In the genomic region with DNA sequence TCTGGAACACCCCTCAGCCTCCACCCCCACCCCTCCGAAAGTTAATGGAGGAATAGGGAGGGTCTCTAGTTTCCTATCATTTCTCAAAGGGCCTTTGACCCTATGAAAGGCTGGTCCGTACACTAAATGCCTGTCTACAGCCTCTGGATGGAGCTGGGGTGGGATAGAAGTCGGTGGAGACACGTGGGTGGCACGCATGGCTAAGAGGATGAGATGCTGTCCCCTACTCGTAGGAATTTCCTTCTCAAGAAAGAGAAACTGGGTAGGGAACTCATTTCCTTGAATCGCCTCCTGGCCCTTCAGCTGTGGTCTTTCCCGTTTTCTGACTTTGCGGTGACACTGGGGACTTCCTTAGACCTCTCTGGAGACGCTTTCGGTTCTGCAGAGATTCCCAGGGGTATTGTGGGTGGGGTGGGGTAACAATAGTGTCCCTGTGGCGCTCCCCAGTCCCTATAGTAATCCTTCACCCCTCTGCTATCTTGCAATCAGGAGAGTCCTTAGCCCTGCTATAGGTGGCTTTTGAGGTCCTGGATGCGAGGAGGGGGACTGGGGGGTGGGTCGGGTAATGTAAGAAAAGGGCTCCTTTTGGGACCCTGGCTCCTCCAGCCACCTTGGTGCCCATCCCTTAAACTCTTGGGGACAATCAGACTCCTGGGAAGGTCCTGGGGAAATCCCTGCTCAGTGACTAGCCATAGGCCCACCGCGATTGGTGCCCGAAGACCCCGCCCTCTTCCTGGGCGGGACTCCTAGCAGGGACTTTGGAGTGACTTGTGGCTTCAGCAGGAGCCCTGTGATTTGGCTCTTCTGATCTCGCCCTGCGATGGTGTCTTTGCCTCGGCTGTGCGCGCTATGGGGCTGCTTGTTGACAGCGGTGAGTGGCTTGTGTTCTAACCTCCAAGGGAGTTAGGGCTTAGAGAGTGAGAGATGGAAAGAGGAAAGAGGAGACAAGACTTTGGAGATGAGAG, we compare ENCODE assay signal across 9 mouse cellular contexts. TPM values are rescaled to one million over a fixed set of nuclear protein-coding genes. Genes with fewer than 3 reads are reported as not detected.
DNase-seq lines count a peak whose midpoint lies in the region; ATAC-seq lines count a peak whose summit lies in the region.
"Had no signal": no experiment of that assay in that cellular context is flagged by ENCODE, and none has a peak within 500 bp of the region (broad histone marks: within the 10 kb centered on the region; RNA-seq: fewer than 3 reads in every experiment).

Gene Cd40, plus strand, starts transcription at position 740 of the 965 bp plus-strand sequence.

- H3K27me3 ChIP-seq in forebrain, embryonic 16.5 days (replicated peaks; ENCODE audit: control insufficient read depth, insufficient read depth, low read length), result peaks cover 3% of the 10 kb centered on the region; the same call in 1 of the 2 replicates
- peaks cover 24% of the 10 kb centered on the region for H3K27me3 ChIP-seq in hindbrain, embryonic 10.5 days (ENCODE audit: insufficient read depth, poor library complexity, severe bottlenecking)
- no peaks in the 10 kb centered on the region for H3K27me3 ChIP-seq in limb, embryonic 11.5 days (ENCODE audit: control insufficient read depth, insufficient read depth, low read length)
- H3K27me3 ChIP-seq in midbrain, embryonic 10.5 days (ENCODE audit: low read depth, poor library complexity, severe bottlenecking), result peaks cover 36% of the 10 kb centered on the region

- WGBS in forebrain, embryonic 16.5 days, result 11% methylated on average over 25 of the region's 25 CpGs
- 13% methylated on average over 25 of the region's 25 CpGs for WGBS in hindbrain, embryonic 10.5 days
- WGBS in limb, embryonic 11.5 days, result 16% methylated on average over 25 of the region's 25 CpGs
- WGBS in midbrain, embryonic 10.5 days, result 12% methylated on average over 25 of the region's 25 CpGs

- peak within 1 kb of the TSS; percentile 4; the same call in 1 of the 2 replicates for H3K4me2 ChIP-seq in forebrain, embryonic 16.5 days (ENCODE audit: low read length)
- H3K4me2 ChIP-seq in limb, embryonic 11.5 days (ENCODE audit: low read depth, severe bottlenecking), result peak within 1 kb of the TSS; percentile 57

- no peak within 1 kb of the TSS for H3K27ac ChIP-seq in forebrain, embryonic 16.5 days (ENCODE audit: low read length)
- H3K27ac ChIP-seq in hindbrain, embryonic 10.5 days, result peak within 1 kb of the TSS; percentile 81
- no peak within 1 kb of the TSS for H3K27ac ChIP-seq in limb, embryonic 11.5 days (replicated peaks; ENCODE audit: low read depth, low read length)
- peak within 1 kb of the TSS; percentile 76 for H3K27ac ChIP-seq in midbrain, embryonic 10.5 days (replicated peaks)

- no peak within 1 kb of the TSS for H3K9ac ChIP-seq in forebrain, embryonic 16.5 days (replicated peaks; ENCODE audit: low read depth, low read length)
- peak within 1 kb of the TSS; percentile 47 for H3K9ac ChIP-seq in limb, embryonic 11.5 days (ENCODE audit: low read length)

- H3K9me3 ChIP-seq in forebrain, embryonic 16.5 days (ENCODE audit: control insufficient read depth, low read length), result no peaks in the 10 kb centered on the region
- peaks cover 7% of the 10 kb centered on the region; the same call in 1 of the 2 replicates for H3K9me3 ChIP-seq in hindbrain, embryonic 10.5 days
- H3K9me3 ChIP-seq in limb, embryonic 11.5 days (ENCODE audit: control insufficient read depth, low read length), result no peaks in the 10 kb centered on the region
- H3K9me3 ChIP-seq in midbrain, embryonic 10.5 days (replicated peaks), result no peaks in the 10 kb centered on the region

- H3K4me3 ChIP-seq in forebrain, embryonic 16.5 days (replicated peaks; ENCODE audit: low read length), result no peak within 1 kb of the TSS
- peak within 1 kb of the TSS; percentile 49 for H3K4me3 ChIP-seq in hindbrain, embryonic 10.5 days
- peak within 1 kb of the TSS; percentile 31 for H3K4me3 ChIP-seq in limb, embryonic 11.5 days (ENCODE audit: low read depth, low read length)
- H3K4me3 ChIP-seq in midbrain, embryonic 10.5 days, result peak within 1 kb of the TSS; percentile 51

- DNase-seq in testis, postnatal 10 days (ENCODE audit: low spot score), result peak; percentile 58
- no peak for DNase-seq in testis, postnatal 14 days (ENCODE audit: low spot score)
- DNase-seq in hindbrain, embryonic 10.5 days (ENCODE audit: low spot score), result peak; percentile 74
- DNase-seq in limb, embryonic 11.5 days (ENCODE audit: low spot score), result peak; percentile 77
- DNase-seq in midbrain, embryonic 10.5 days (ENCODE audit: low spot score), result peak; percentile 81
- peak; percentile 55 to 77 for DNase-seq in spleen, postnatal 4 days (ENCODE audit: low spot score in 2 of 2)
- DNase-seq in frontal cortex, postnatal 10 days (ENCODE audit: low spot score in 2 of 2), result no peak

- no peak for ATAC-seq in forebrain, embryonic 16.5 days
- ATAC-seq in limb, embryonic 11.5 days (ENCODE audit: insufficient number of reproducible peaks, low FRiP score, low TSS enrichment, low read depth), result peak; percentile 80

- peaks cover 3% of the 10 kb centered on the region; the same call in 1 of the 2 replicates for H3K4me1 ChIP-seq in forebrain, embryonic 16.5 days (replicated peaks; ENCODE audit: control insufficient read depth, insufficient read depth, low read length)
- peaks cover 45% of the 10 kb centered on the region for H3K4me1 ChIP-seq in hindbrain, embryonic 10.5 days (replicated peaks)
- H3K4me1 ChIP-seq in limb, embryonic 11.5 days (ENCODE audit: control insufficient read depth, insufficient read depth, low read length), result peaks cover 3% of the 10 kb centered on the region
- H3K4me1 ChIP-seq in midbrain, embryonic 10.5 days, result peaks cover 45% of the 10 kb centered on the region

- no peaks in the 10 kb centered on the region for H3K36me3 ChIP-seq in forebrain, embryonic 16.5 days (ENCODE audit: control insufficient read depth, insufficient read depth)
- no peaks in the 10 kb centered on the region for H3K36me3 ChIP-seq in hindbrain, embryonic 10.5 days
- no peaks in the 10 kb centered on the region for H3K36me3 ChIP-seq in limb, embryonic 11.5 days (ENCODE audit: control insufficient read depth, insufficient read depth, low read length)
- H3K36me3 ChIP-seq in midbrain, embryonic 10.5 days, result no peaks in the 10 kb centered on the region
- H3K36me3 ChIP-seq: G1E had no signal

RNA-seq across cellular contexts. Expression of gene Cd40, which starts in this region (rescaled TPM):
- polyA plus RNA-seq in forebrain, embryonic 16.5 days (2015; fragmentation: Nextera tagmentation; extraction: Ambion mirVana), result 5.0 and 6.2 TPM in 2 replicates
- polyA plus RNA-seq in hindbrain, embryonic 10.5 days (2016; fragmentation: Nextera tagmentation; extraction: Ambion mirVana), result 7.2 and 8.1 TPM in 2 replicates
- polyA plus RNA-seq in limb, embryonic 11.5 days (2014; fragmentation: Nextera tagmentation; extraction: Ambion mirVana), result 9.1 and 11.1 TPM in 2 replicates
- 6.4 and 8.1 TPM in 2 replicates for polyA plus RNA-seq in midbrain, embryonic 10.5 days (2016; fragmentation: Nextera tagmentation; extraction: Ambion mirVana)
- polyA plus RNA-seq: G1E had no signal

Comparison
In these comparisons a context has a peak if more than half of its experiments do, and no peak if none do; other contexts are left out.
1. DNase-seq: peak in testis, postnatal 10 days (single experiment), hindbrain, embryonic 10.5 days (single experiment), limb, embryonic 11.5 days (single experiment), midbrain, embryonic 10.5 days (single experiment) and spleen, postnatal 4 days (2 of 2); none in testis, postnatal 14 days (single experiment) and frontal cortex, postnatal 10 days (0 of 2).
2. H3K27ac ChIP-seq: peak in hindbrain, embryonic 10.5 days (single experiment) and midbrain, embryonic 10.5 days (single experiment); none in forebrain, embryonic 16.5 days (single experiment) and limb, embryonic 11.5 days (single experiment).